Mouse (Mus musculus) lung, embryonic 14.5 days (tissue): ENCODE data around the gene Atf6. TPM values are rescaled to one million over a fixed set of nuclear protein-coding genes. Genes with fewer than 3 reads are reported as not detected.

Experiments
- ATAC-seq: fragments of 200-750 bp; cut with Nextera tagmentation; 2 replicates; pipeline ENCODE4 v1.8.0; 2017; ENCODE audit warnings: mild to moderate bottlenecking, moderate TSS enrichment, moderate library complexity; ENCODE audit not compliant: insufficient read depth
- DNase-seq: peaks from one replicate; pipeline ENCODE4 v3.0.0-alpha.2; 2015
- H3K27ac ChIP-seq: fragments of 300-500 bp; sonication (generic); 2 replicates; pipeline ENCODE4 v1.5.1; 2014; ENCODE audit warnings: low read depth, mild to moderate bottlenecking, moderate library complexity
- H3K27me3 ChIP-seq: fragments of 300-500 bp; sonication (generic); 2 replicates; pipeline ENCODE4 v1.6.1; 2014; ENCODE audit warnings: low read length, control low read depth; ENCODE audit not compliant: insufficient read depth
- H3K36me3 ChIP-seq: fragments of 300-500 bp; sonication (generic); 2 replicates; pipeline ENCODE4 v1.6.1; 2014; ENCODE audit warnings: control low read depth; ENCODE audit not compliant: insufficient read depth
- H3K4me1 ChIP-seq: fragments of 300-500 bp; sonication (generic); 2 replicates; pipeline ENCODE4 v1.6.1; 2014; ENCODE audit warnings: antibody characterized with exemption, control low read depth; ENCODE audit not compliant: insufficient read depth
- H3K4me2 ChIP-seq: fragments of 300-500 bp; sonication (generic); 2 replicates; pipeline ENCODE4 v1.6.1; 2014; ENCODE audit warnings: mild to moderate bottlenecking
- H3K4me3 ChIP-seq: fragments of 300-500 bp; sonication (generic); 2 replicates; pipeline ENCODE4 v1.5.1; 2014; ENCODE audit warnings: low read depth, low read length
- H3K9ac ChIP-seq: fragments of 300-500 bp; sonication (generic); 2 replicates; pipeline ENCODE4 v1.6.1; 2014
- H3K9me3 ChIP-seq: fragments of 300-500 bp; sonication (generic); 2 replicates; pipeline ENCODE4 v1.6.1; 2016; ENCODE audit warnings: low read depth, low read length, control low read depth
- CTCF ChIP-seq: IDR thresholded peaks from 2 replicates; pipeline ENCODE4 v1.5.1; 2016; ENCODE audit warnings: antibody characterized with exemption, low read depth
- WGBS: fragments of 180-500 bp; shearing (Covaris S2); extraction: QIAGEN DNeasy Blood & Tissue Kit; methylation state at CpG from one replicate; pipeline ENCODE4 v1.1.7; 2014; 5-methylcytosine and 5-hydroxymethylcytosine counted together
- polyA plus RNA-seq: library from polyadenylated mRNA; unstranded; fragments of >200 nt; fragmentation: Nextera tagmentation; extraction: Ambion mirVana; gene quantifications from 2 replicates; pipeline ENCODE4 v1.2.1, GENCODE M21; 2014

The Atf6 gene
- polyA plus RNA-seq, 1 experiment from 2014 or later, result 9.9 TPM

- 57% methylated on average over 8 of the region's 8 CpGs for WGBS
- Histone ChIP-seq H3K9ac (no peak overlapping the region), H3K27ac (no peak overlapping the region), H3K4me3 (no peak overlapping the region), H3K4me1 (no peaks in the 10 kb centered on the region), H3K9me3 (no peaks in the 10 kb centered on the region), H3K4me2 (no peak overlapping the region), H3K36me3 (no peaks in the 10 kb centered on the region), H3K27me3 (no peaks in the 10 kb centered on the region)
- no peak for TF ChIP-seq CTCF
- DNase-seq (peak; percentile 44), ATAC-seq (no peak)
These were observed 149.3 kb downstream of the Atf6 start for GRCm38 (mm10) chr1:170718133-170718810.

GRCm38 (mm10) chr1:170717241-170717828 is 150.2 kb downstream of the Atf6 start:
- no peak overlapping the region for H3K4me2 ChIP-seq
- no peaks in the 10 kb centered on the region for H3K4me1 ChIP-seq
- DNase-seq (peak; percentile 82), ATAC-seq (peak; percentile 76)
- H3K4me3 ChIP-seq, result no peak overlapping the region
- H3K36me3 ChIP-seq, result no peaks in the 10 kb centered on the region
- H3K9ac ChIP-seq, result no peak overlapping the region
- 51% methylated on average over 3 of the region's 3 CpGs for WGBS
- no peaks in the 10 kb centered on the region for H3K27me3 ChIP-seq
- H3K9me3 ChIP-seq, result no peaks in the 10 kb centered on the region
- H3K27ac ChIP-seq, result no peak overlapping the region; the same call in 1 of the 2 replicates
- TF ChIP-seq CTCF, result no peak

- Histone ChIP-seq H3K27me3 (no peaks in the 10 kb centered on the region), H3K4me3 (no peak overlapping the region), H3K36me3 (no peaks in the 10 kb centered on the region), H3K4me1 (no peaks in the 10 kb centered on the region), H3K27ac (no peak overlapping the region), H3K4me2 (no peak overlapping the region), H3K9me3 (no peaks in the 10 kb centered on the region), H3K9ac (no peak overlapping the region)
- no peak for TF ChIP-seq CTCF
- ATAC-seq, result no peak
- 94% methylated on average over 7 of the region's 7 CpGs for WGBS
- DNase-seq, result no peak
These were observed 155.8 kb downstream of the Atf6 start for GRCm38 (mm10) chr1:170711731-170712130.

- no peak for TF ChIP-seq CTCF
- ATAC-seq, result no peak
- Histone ChIP-seq H3K36me3 (no peaks in the 10 kb centered on the region), H3K9ac (no peak overlapping the region), H3K4me3 (no peak overlapping the region), H3K9me3 (no peaks in the 10 kb centered on the region), H3K4me1 (no peaks in the 10 kb centered on the region), H3K27ac (no peak overlapping the region), H3K27me3 (no peaks in the 10 kb centered on the region), H3K4me2 (no peak overlapping the region)
- 82% methylated on average over 3 of the region's 3 CpGs for WGBS
- DNase-seq, result no peak
These were observed 157.6 kb downstream of the Atf6 start for GRCm38 (mm10) chr1:170709969-170710368.

GRCm38 (mm10) chr1:170709481-170709880 is 158.1 kb downstream of the Atf6 start:
- 83% methylated on average over 8 of the region's 8 CpGs for WGBS
- TF ChIP-seq CTCF, result no peak
- Histone ChIP-seq H3K4me2 (no peak overlapping the region), H3K9ac (no peak overlapping the region), H3K9me3 (no peaks in the 10 kb centered on the region), H3K27me3 (no peaks in the 10 kb centered on the region), H3K36me3 (no peaks in the 10 kb centered on the region), H3K4me3 (no peak overlapping the region), H3K27ac (no peak overlapping the region), H3K4me1 (no peaks in the 10 kb centered on the region)
- ATAC-seq (no peak), DNase-seq (peak; percentile 24)

- Histone ChIP-seq H3K4me1 (no peaks in the 10 kb centered on the region), H3K4me2 (no peak overlapping the region), H3K27me3 (no peaks in the 10 kb centered on the region), H3K9ac (no peak overlapping the region), H3K4me3 (no peak overlapping the region), H3K27ac (no peak overlapping the region), H3K9me3 (no peaks in the 10 kb centered on the region), H3K36me3 (no peaks in the 10 kb centered on the region)
- DNase-seq, result no peak
- 70% methylated on average over 3 of the region's 3 CpGs for WGBS
- ATAC-seq, result no peak
- no peak for TF ChIP-seq CTCF
These were observed 158.5 kb downstream of the Atf6 start for GRCm38 (mm10) chr1:170709034-170709433.

GRCm38 (mm10) chr1:170706046-170706445 is 161.5 kb downstream of the Atf6 start:
- Histone ChIP-seq H3K4me2 (no peak overlapping the region), H3K9me3 (no peaks in the 10 kb centered on the region), H3K27ac (no peak overlapping the region), H3K36me3 (no peaks in the 10 kb centered on the region), H3K27me3 (no peaks in the 10 kb centered on the region), H3K4me3 (no peak overlapping the region), H3K9ac (no peak overlapping the region), H3K4me1 (no peaks in the 10 kb centered on the region)
- ATAC-seq, result no peak
- WGBS, result 87% methylated on average over 4 of the region's 4 CpGs
- DNase-seq, result no peak
- no peak for TF ChIP-seq CTCF
